Mouse (Mus musculus) kidney, adult 11 months (tissue): ENCODE results near the gene Olfr606.
"Not testable (repeated sequence)": the region's sequence is repeated elsewhere in the genome, so short reads cannot be mapped to it uniquely, and the experiment has no call there.

Experiments used
- DNase-seq: peaks from one replicate; pipeline ENCODE4 v3.0.0; 2022

Gene Olfr606

GRCm38 (mm10) chr7:103448746-103449145 lies at the start of gene Olfr606:
Gene Olfr606, plus strand, starts transcription at chr7:103449046.
- no peak for DNase-seq

- not testable (repeated sequence) for DNase-seq
Measured at GRCm38 (mm10) chr7:103406521-103407055, 42.3 kb upstream of the Olfr606 start.

GRCm38 (mm10) chr7:103414772-103415171 lies 34.1 kb upstream of the Olfr606 start, which contains the start of gene Usp17lc:
Gene Usp17lc, plus strand, starts transcription at chr7:103415072.
- DNase-seq: not testable (repeated sequence)

- no peak for DNase-seq
Measured at GRCm38 (mm10) chr7:103445339-103445738, 3.5 kb upstream of the Olfr606 start, which contains the start of gene Olfr605. Gene Olfr605, minus strand, starts transcription at chr7:103445439.

GRCm38 (mm10) chr7:103460590-103460989 lies 11.7 kb downstream of the Olfr606 start:
- no peak for DNase-seq

- DNase-seq: no peak
Measured at GRCm38 (mm10) chr7:103469577-103469976, 20.7 kb downstream of the Olfr606 start, which contains the start of gene Olfr608. Gene Olfr608, plus strand, starts transcription at chr7:103469877.

GRCm38 (mm10) chr7:103477106-103477505 lies 28.3 kb downstream of the Olfr606 start:
- not testable (repeated sequence) for DNase-seq

GRCm38 (mm10) chr7:103497962-103498361 lies 49.1 kb downstream of the Olfr606 start, which contains the start of gene Olfr609:
Gene Olfr609, minus strand, starts transcription at chr7:103498062.
- no peak for DNase-seq
